Mouse (Mus musculus) CD4-positive, CD25-positive, alpha-beta regulatory T cell (primary cell): ENCODE data around the gene Clec4g. TPM values are rescaled to one million over a fixed set of nuclear protein-coding genes. Genes with fewer than 3 reads are reported as not detected.

ENCODE experiments used
- polyA plus RNA-seq: library from polyadenylated mRNA; unstranded; fragments of 100-300 nt; shearing (Covaris generic); gene quantifications from one replicate; pipeline ENCODE4 v1.2.1, GENCODE M21; 2017

Gene Clec4g
- not detected for polyA plus RNA-seq

GRCm38 (mm10) chr8:3720551-3720950 is at the start of gene Clec4g:
TSS of gene Clec4g (minus strand) at chr8:3720651.

GRCm38 (mm10) chr8:3748761-3749160 is 28.3 kb upstream of the Clec4g start, which contains the start of gene Cd209a:
TSS of gene Cd209a (minus strand) at chr8:3748984.

GRCm38 (mm10) chr8:3694121-3694520 is 26.3 kb downstream of the Clec4g start, which contains the start of gene Fcer2a:
TSS of gene Fcer2a (minus strand) at chr8:3694175.

GRCm38 (mm10) chr8:3676131-3676992 is 44.1 kb downstream of the Clec4g start, which contains the start of gene Trappc5:
TSS of gene Trappc5 (plus strand) at chr8:3676299.

GRCm38 (mm10) chr8:3671980-3672491 is 48.4 kb downstream of the Clec4g start, which contains the start of gene Fcor:
TSS of gene Fcor (minus strand) at chr8:3672362.

GRCm38 (mm10) chr8:3665507-3665906 is 54.9 kb downstream of the Clec4g start, which contains the start of gene Mcemp1:
TSS of gene Mcemp1 (plus strand) at chr8:3665754.

Other genes with a start within 250 kb of the Clec4g start
- 0.16 TPM for gene Tex45, start 249.8 kb downstream of the Clec4g start, polyA plus RNA-seq
- gene Zfp358, start 227.5 kb downstream of the Clec4g start, polyA plus RNA-seq = 9.0 TPM
- 132 TPM for gene Mcoln1, start 220.2 kb downstream of the Clec4g start, polyA plus RNA-seq
- gene Pnpla6, start 205.3 kb downstream of the Clec4g start, polyA plus RNA-seq = 42.3 TPM
- gene C330021F23Rik, start 152.7 kb downstream of the Clec4g start, polyA plus RNA-seq = not detected
- 0.29 TPM for gene Camsap3, start 133.4 kb downstream of the Clec4g start, polyA plus RNA-seq
- gene Xab2, start 99.3 kb downstream of the Clec4g start, polyA plus RNA-seq = 113 TPM
- gene Pet100, start 99.1 kb downstream of the Clec4g start, polyA plus RNA-seq = 116 TPM
- not detected for gene Pcp2, start 95.1 kb downstream of the Clec4g start, polyA plus RNA-seq
- gene Stxbp2, start 89.7 kb downstream of the Clec4g start, polyA plus RNA-seq = 228 TPM
- not detected for gene Retn, start 64.9 kb downstream of the Clec4g start, polyA plus RNA-seq
- 0.28 TPM for gene Mcemp1, start 54.9 kb downstream of the Clec4g start, polyA plus RNA-seq
- not detected for gene Fcor, start 48.3 kb downstream of the Clec4g start, polyA plus RNA-seq
- gene Trappc5, start 44.4 kb downstream of the Clec4g start, polyA plus RNA-seq = 34.8 TPM
- 1.1 TPM for gene Fcer2a, start 26.5 kb downstream of the Clec4g start, polyA plus RNA-seq
- gene Cd209a, start 28.3 kb upstream of the Clec4g start, polyA plus RNA-seq = 0.42 TPM
- 0.10 TPM for gene Cd209e, start 133.7 kb upstream of the Clec4g start, polyA plus RNA-seq
- not detected for gene Cd209d, start 157.9 kb upstream of the Clec4g start, polyA plus RNA-seq
- 2.4 TPM for gene Cd209b, start 206.2 kb upstream of the Clec4g start, polyA plus RNA-seq
- 0.44 TPM for gene Cd209c, start 234.1 kb upstream of the Clec4g start, polyA plus RNA-seq